Mouse (Mus musculus) G1E (cell line): ENCODE data around the gene Zmynd12. TPM values are rescaled to one million over a fixed set of nuclear protein-coding genes. Genes with fewer than 3 reads are reported as not detected.

Source experiments
- ATAC-seq: 2 replicates; pipeline ENCODE4 v1.8.0; 2016; ENCODE audit warnings: mild to moderate bottlenecking; ENCODE audit not compliant: insufficient number of reproducible peaks, poor library complexity, low FRiP score, severe bottlenecking; ENCODE audit errors: extremely low read depth
- DNase-seq: peaks from one replicate; pipeline ENCODE4 v3.0.0; 2012; ENCODE audit warnings: low spot score
- H3K27me3 ChIP-seq: 2 replicates; pipeline ENCODE4 v1.6.1; 2012; ENCODE audit warnings: mild to moderate bottlenecking, low read length, inconsistent platforms; ENCODE audit not compliant: insufficient read depth
- H3K36me3 ChIP-seq: replicated peaks from 2 replicates; pipeline ENCODE3; 2012; ENCODE audit warnings: mild to moderate bottlenecking, inconsistent platforms
- H3K4me1 ChIP-seq: 2 replicates; pipeline ENCODE4 v1.6.1; 2012; ENCODE audit warnings: low read depth, low read length, inconsistent platforms, mixed read lengths; ENCODE audit not compliant: insufficient read depth
- H3K4me3 ChIP-seq: 2 replicates; pipeline ENCODE4 v1.5.1; 2012; ENCODE audit warnings: low read depth, mild to moderate bottlenecking, inconsistent platforms, low read length, moderate library complexity, mixed read lengths
- H3K9me3 ChIP-seq: replicated peaks from 2 replicates; pipeline ENCODE4 v1.6.1; 2012; ENCODE audit warnings: inconsistent platforms
- CTCF ChIP-seq: IDR thresholded peaks from 2 replicates; pipeline ENCODE4 v1.5.1; 2012; ENCODE audit warnings: low read depth, low read length, inconsistent platforms, mixed read lengths
- GATA1 ChIP-seq: IDR thresholded peaks from 2 replicates; pipeline ENCODE4 v1.6.1; 2012; ENCODE audit warnings: borderline replicate concordance, low read length, inconsistent platforms, mixed read lengths
- GATA2 ChIP-seq: IDR thresholded peaks from 2 replicates; pipeline ENCODE4 v1.6.1; 2012; ENCODE audit warnings: low read depth, low read length, inconsistent platforms, borderline replicate concordance
- POLR2AphosphoS5 ChIP-seq: IDR thresholded peaks from 2 replicates; pipeline ENCODE4 v1.6.1; 2012; ENCODE audit warnings: low read depth, low read length, inconsistent platforms; ENCODE audit not compliant: insufficient replicate concordance
- TAL1 ChIP-seq: conservative IDR thresholded peaks from 2 replicates; pipeline ENCODE4 v1.6.1; 2012; ENCODE audit warnings: low read depth, low read length, inconsistent platforms, mixed read lengths
- polyA plus RNA-seq: library from polyadenylated mRNA; stranded (reverse); fragments of >175 nt; gene quantifications from 2 replicates; pipeline ENCODE4 v1.2.3, GENCODE M21; 2012
- total RNA-seq, 2 experiments: library from RNA; stranded (forward) in 1 of 2; stranded (reverse) in 1 of 2; fragments of 200-1000 nt in 1 of 2; fragments of >200 nt in 1 of 2; fragmentation: Nextera tagmentation in 1 of 2; gene quantifications; 2 replicates each; pipeline ENCODE4 v1.2.3; 2014 to 2017

Gene Zmynd12
- total and polyA plus RNA-seq, 3 experiments, result 0.18 to 1.4 TPM; not detected in 1

DNA sequence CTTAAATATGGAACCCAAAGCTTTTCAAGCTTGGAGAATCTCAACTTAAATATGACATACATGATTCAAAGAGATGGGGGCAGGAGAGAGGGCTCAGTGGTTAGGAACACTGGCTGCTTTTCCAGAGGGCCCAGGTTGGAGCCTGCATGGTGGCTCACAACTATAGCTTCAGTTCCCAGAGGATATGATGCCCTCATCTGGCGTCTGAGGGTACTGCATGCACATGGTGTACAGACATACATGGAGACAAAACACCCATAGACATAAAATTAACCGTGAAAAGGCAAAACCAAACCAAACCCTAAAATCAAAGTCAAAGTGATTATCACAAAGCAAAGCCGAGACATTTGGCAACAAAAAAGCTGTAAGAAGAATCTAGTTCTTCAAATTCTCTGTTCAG lies 68.2 kb downstream of the Zmynd12 start:
- Histone ChIP-seq H3K4me1 (no peaks in the 10 kb centered on the region), H3K27me3 (no peaks in the 10 kb centered on the region), H3K4me3 (no peak overlapping the region), H3K9me3 (peaks cover 6% of the 10 kb centered on the region; the same call in 1 of the 2 replicates), H3K36me3 (no peaks in the 10 kb centered on the region)
- TF ChIP-seq POLR2AphosphoS5, result no peak
- TF ChIP-seq GATA2, result no peak
- no peak for TF ChIP-seq TAL1
- no peak for TF ChIP-seq CTCF
- no peak for TF ChIP-seq GATA1
- DNase-seq (no peak), ATAC-seq (no peak)

- no peaks in the 10 kb centered on the region for H3K36me3 ChIP-seq
- no peak within 1 kb of the TSS for H3K4me3 ChIP-seq
- H3K9me3 ChIP-seq, result peaks cover 6% of the 10 kb centered on the region; the same call in 1 of the 2 replicates
- TF ChIP-seq CTCF (no peak), GATA1 (no peak), GATA2 (no peak), POLR2AphosphoS5 (no peak), TAL1 (no peak)
- ATAC-seq, result no peak
- DNase-seq, result no peak
- no peaks in the 10 kb centered on the region for H3K4me1 ChIP-seq
- H3K27me3 ChIP-seq, result no peaks in the 10 kb centered on the region
These were observed 69.8 kb downstream of the Zmynd12 start, which contains the start of gene Rimkla for GRCm38 (mm10) chr4:119492291-119492932. Gene Rimkla, minus strand, starts transcription at chr4:119492628.

- ATAC-seq (no peak), DNase-seq (no peak)
- H3K36me3 ChIP-seq, result no peaks in the 10 kb centered on the region
- no peak overlapping the region for H3K4me3 ChIP-seq
- peaks cover 6% of the 10 kb centered on the region; the same call in 1 of the 2 replicates for H3K9me3 ChIP-seq
- TF ChIP-seq POLR2AphosphoS5 (no peak), GATA2 (no peak), TAL1 (no peak), GATA1 (no peak), CTCF (no peak)
- no peaks in the 10 kb centered on the region for H3K27me3 ChIP-seq
- no peaks in the 10 kb centered on the region for H3K4me1 ChIP-seq
These were observed 70.3 kb downstream of the Zmynd12 start for GRCm38 (mm10) chr4:119492933-119493327.

DNA sequence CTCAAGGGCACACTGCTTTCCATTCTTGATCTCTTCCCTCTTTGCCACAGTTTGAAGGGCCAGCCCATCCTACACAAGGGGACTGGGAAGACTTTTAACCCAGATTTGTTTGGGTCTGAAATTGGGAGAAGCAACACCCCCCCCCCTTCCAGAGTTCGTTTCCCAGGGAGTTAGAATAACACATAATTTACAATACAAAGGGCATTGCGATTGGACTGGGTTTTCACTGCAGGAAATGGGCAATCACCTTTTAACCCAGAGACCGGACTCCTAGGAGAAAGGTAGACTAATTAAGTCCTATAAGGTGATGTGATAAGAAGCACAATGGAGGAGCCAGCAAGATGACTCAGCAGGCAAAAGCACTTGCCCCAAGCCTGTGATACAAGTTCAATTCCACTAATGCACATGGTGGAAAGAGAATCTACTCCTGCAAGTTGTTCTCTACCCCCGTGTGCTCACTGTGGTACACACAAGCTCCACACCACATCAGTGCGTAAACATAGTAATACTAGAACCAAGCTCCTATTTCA lies 75.8 kb downstream of the Zmynd12 start:
- Histone ChIP-seq H3K4me1 (no peaks in the 10 kb centered on the region), H3K27me3 (peaks cover 3% of the 10 kb centered on the region; the same call in 1 of the 2 replicates), H3K36me3 (no peaks in the 10 kb centered on the region), H3K9me3 (no peaks in the 10 kb centered on the region), H3K4me3 (no peak overlapping the region)
- no peak for TF ChIP-seq GATA2
- TF ChIP-seq GATA1, result no peak
- no peak for TF ChIP-seq CTCF
- no peak for DNase-seq
- ATAC-seq, result no peak

- TF ChIP-seq TAL1 (no peak), GATA2 (no peak), POLR2AphosphoS5 (no peak), CTCF (no peak), GATA1 (no peak)
- Histone ChIP-seq H3K9me3 (no peaks in the 10 kb centered on the region), H3K4me1 (no peaks in the 10 kb centered on the region; the same call in 1 of the 2 replicates), H3K36me3 (no peaks in the 10 kb centered on the region), H3K27me3 (no peaks in the 10 kb centered on the region), H3K4me3 (no peak overlapping the region)
- ATAC-seq, result no peak
- no peak for DNase-seq
These were observed 89.0 kb downstream of the Zmynd12 start for GRCm38 (mm10) chr4:119511591-119511990.

GRCm38 (mm10) chr4:119512731-119513141 lies 90.1 kb downstream of the Zmynd12 start:
- H3K27me3 ChIP-seq, result 0 out of 2 replicates have a peak, but pooled peaks cover 4% of the 10 kb centered on the region
- ATAC-seq, result no peak
- no peaks in the 10 kb centered on the region; the same call in 1 of the 2 replicates for H3K4me1 ChIP-seq
- TF ChIP-seq POLR2AphosphoS5 (no peak), TAL1 (no peak), GATA2 (no peak), CTCF (no peak), GATA1 (no peak)
- H3K9me3 ChIP-seq, result no peaks in the 10 kb centered on the region
- H3K36me3 ChIP-seq, result no peaks in the 10 kb centered on the region
- DNase-seq, result no peak
- no peak overlapping the region for H3K4me3 ChIP-seq

Other genes starting within 250 kb of the Zmynd12 start
- 29.7 and 50.3 TPM in 2 replicates for gene Zfp691, start 248.6 kb upstream of the Zmynd12 start, total RNA-seq (2014; fragmentation: Nextera tagmentation)
- 6.7 and 7.7 TPM in 2 replicates for gene Zfp691, start 248.6 kb upstream of the Zmynd12 start, total RNA-seq (2017)
- 14.4 and 17.2 TPM in 2 replicates for gene Zfp691, start 248.6 kb upstream of the Zmynd12 start, polyA plus RNA-seq
- 249 and 348 TPM in 2 replicates for gene Ermap, start 232.8 kb upstream of the Zmynd12 start, total RNA-seq (2014; fragmentation: Nextera tagmentation)
- gene Ermap, start 232.8 kb upstream of the Zmynd12 start, total RNA-seq (2017), result 81.1 and 96.0 TPM in 2 replicates
- gene Ermap, start 232.8 kb upstream of the Zmynd12 start, polyA plus RNA-seq, result 47.4 and 62.9 TPM in 2 replicates
- gene Svbp, start 227.5 kb upstream of the Zmynd12 start, total RNA-seq (2014; fragmentation: Nextera tagmentation), result 47.3 and 63.2 TPM in 2 replicates
- gene Svbp, start 227.5 kb upstream of the Zmynd12 start, total RNA-seq (2017), result 119 and 190 TPM in 2 replicates
- gene Svbp, start 227.5 kb upstream of the Zmynd12 start, polyA plus RNA-seq, result 515 and 560 TPM in 2 replicates
- not detected in 2 replicates for gene Tmem269, start 204.6 kb upstream of the Zmynd12 start, total RNA-seq (2014; fragmentation: Nextera tagmentation)
- not detected in 2 replicates for gene Tmem269, start 204.6 kb upstream of the Zmynd12 start, total RNA-seq (2017)
- not detected in 2 replicates for gene Tmem269, start 204.6 kb upstream of the Zmynd12 start, polyA plus RNA-seq
- 16.2 and 25.9 TPM in 2 replicates for gene AU022252, start 190.1 kb upstream of the Zmynd12 start, total RNA-seq (2014; fragmentation: Nextera tagmentation)
- 13.8 and 14.0 TPM in 2 replicates for gene AU022252, start 190.1 kb upstream of the Zmynd12 start, total RNA-seq (2017)
- gene AU022252, start 190.1 kb upstream of the Zmynd12 start, polyA plus RNA-seq, result 10.1 and 15.2 TPM in 2 replicates
- gene P3h1, start 189.9 kb upstream of the Zmynd12 start, total RNA-seq (2014; fragmentation: Nextera tagmentation), result 9.3 and 14.1 TPM in 2 replicates
- gene P3h1, start 189.9 kb upstream of the Zmynd12 start, total RNA-seq (2017), result 4.6 and 6.0 TPM in 2 replicates
- gene P3h1, start 189.9 kb upstream of the Zmynd12 start, polyA plus RNA-seq, result 5.9 and 6.6 TPM in 2 replicates
- gene Cldn19, start 167.4 kb upstream of the Zmynd12 start, total RNA-seq (2014; fragmentation: Nextera tagmentation), result not detected in 2 replicates
- 0.12 and 0.16 TPM in 2 replicates for gene Cldn19, start 167.4 kb upstream of the Zmynd12 start, total RNA-seq (2017)
- gene Cldn19, start 167.4 kb upstream of the Zmynd12 start, polyA plus RNA-seq, result not detected in 2 replicates
- 2,303 and 2,320 TPM in 2 replicates for gene Ybx1, start 128.2 kb upstream of the Zmynd12 start, total RNA-seq (2014; fragmentation: Nextera tagmentation)
- gene Ybx1, start 128.2 kb upstream of the Zmynd12 start, total RNA-seq (2017), result 1,199 and 1,332 TPM in 2 replicates
- gene Ybx1, start 128.2 kb upstream of the Zmynd12 start, polyA plus RNA-seq, result 2,579 and 3,487 TPM in 2 replicates
- gene Ppih, start 102.3 kb upstream of the Zmynd12 start, total RNA-seq (2014; fragmentation: Nextera tagmentation), result 58.8 and 76.0 TPM in 2 replicates
- 171 and 181 TPM in 2 replicates for gene Ppih, start 102.3 kb upstream of the Zmynd12 start, total RNA-seq (2017)
- gene Ppih, start 102.3 kb upstream of the Zmynd12 start, polyA plus RNA-seq, result 2.5 and 4.5 TPM in 2 replicates
- gene Ccdc30, start 7.3 kb upstream of the Zmynd12 start, total RNA-seq (2014; fragmentation: Nextera tagmentation), result not detected in 2 replicates
- 0.17 and 0.60 TPM in 2 replicates for gene Ccdc30, start 7.3 kb upstream of the Zmynd12 start, total RNA-seq (2017)
- not detected in 2 replicates for gene Ccdc30, start 7.3 kb upstream of the Zmynd12 start, polyA plus RNA-seq
- 4.7 and 12.6 TPM in 2 replicates for gene Ppcs, start 394 bp upstream of the Zmynd12 start, total RNA-seq (2014; fragmentation: Nextera tagmentation)
- 24.6 and 29.0 TPM in 2 replicates for gene Ppcs, start 394 bp upstream of the Zmynd12 start, total RNA-seq (2017)
- 12.2 and 14.4 TPM in 2 replicates for gene Ppcs, start 394 bp upstream of the Zmynd12 start, polyA plus RNA-seq
- gene Rimkla, start 69.8 kb downstream of the Zmynd12 start, total RNA-seq (2014; fragmentation: Nextera tagmentation), result not detected in 2 replicates
- 0.06 TPM in 1 of 2 replicates, not detected in the other for gene Rimkla, start 69.8 kb downstream of the Zmynd12 start, total RNA-seq (2017)
- gene Rimkla, start 69.8 kb downstream of the Zmynd12 start, polyA plus RNA-seq, result not detected in 2 replicates
- 51.8 and 64.9 TPM in 2 replicates for gene Foxj3, start 114.2 kb downstream of the Zmynd12 start, total RNA-seq (2014; fragmentation: Nextera tagmentation)
- gene Foxj3, start 114.2 kb downstream of the Zmynd12 start, total RNA-seq (2017), result 22.7 and 27.0 TPM in 2 replicates
- gene Foxj3, start 114.2 kb downstream of the Zmynd12 start, polyA plus RNA-seq, result 12.5 and 14.7 TPM in 2 replicates
- gene Frg2f1, start 116.7 kb downstream of the Zmynd12 start, total RNA-seq (2014; fragmentation: Nextera tagmentation), result 1.6 and 4.2 TPM in 2 replicates
- gene Frg2f1, start 116.7 kb downstream of the Zmynd12 start, total RNA-seq (2017), result 1.9 and 3.4 TPM in 2 replicates
- 5.3 and 8.9 TPM in 2 replicates for gene Frg2f1, start 116.7 kb downstream of the Zmynd12 start, polyA plus RNA-seq
- not detected in 2 replicates for gene Guca2a, start 214.9 kb downstream of the Zmynd12 start, total RNA-seq (2014; fragmentation: Nextera tagmentation)
- not detected in 2 replicates for gene Guca2a, start 214.9 kb downstream of the Zmynd12 start, total RNA-seq (2017)
- gene Guca2a, start 214.9 kb downstream of the Zmynd12 start, polyA plus RNA-seq, result not detected in 2 replicates
- not detected in 2 replicates for gene Guca2b, start 236.1 kb downstream of the Zmynd12 start, total RNA-seq (2014; fragmentation: Nextera tagmentation)
- gene Guca2b, start 236.1 kb downstream of the Zmynd12 start, total RNA-seq (2017), result 0.33 TPM in 1 of 2 replicates, not detected in the other
- gene Guca2b, start 236.1 kb downstream of the Zmynd12 start, polyA plus RNA-seq, result not detected in 2 replicates